In the genomic region with DNA sequence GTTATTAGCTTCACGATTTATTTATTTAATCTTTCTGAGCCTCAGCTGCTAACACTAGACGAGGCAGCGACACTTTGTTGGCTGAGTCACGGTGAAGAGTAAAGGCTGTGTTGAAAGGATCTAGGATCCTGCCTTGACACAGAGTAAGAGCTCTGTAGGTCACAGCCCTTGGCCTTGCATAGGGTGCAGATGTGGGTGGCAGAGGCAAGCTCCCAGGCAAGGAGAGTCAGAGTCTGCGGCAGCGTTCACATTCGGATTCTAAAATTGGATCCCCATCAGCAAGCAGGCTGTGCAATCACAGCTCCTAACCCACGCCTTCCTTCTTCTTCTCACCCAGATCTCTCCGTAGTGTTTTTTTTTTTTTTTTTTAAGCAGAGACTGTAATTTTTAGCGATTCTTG, we compare ENCODE assay signal across 11 mouse cellular contexts.
DNase-seq lines count a peak whose midpoint lies in the region; ATAC-seq and TF ChIP-seq lines count a peak whose summit lies in the region.
"Had no signal": no experiment of that assay in that cellular context is flagged by ENCODE, and none has a peak within 500 bp of the region (broad histone marks: within the 10 kb centered on the region; RNA-seq: fewer than 3 reads in every experiment).

No protein-coding gene starts in this region.

- WGBS in heart, embryonic 11.5 days (ENCODE audit: insufficient replicate concordance) = 63% methylated on average over 10 of the region's 10 CpGs
- WGBS in olfactory bulb, adult 2 months = 28% methylated on average over 10 of the region's 10 CpGs

- DNase-seq in heart, adult 9 months (ENCODE audit: low spot score in 2 of 2) = no peak
- DNase-seq in frontal cortex, adult 2 months (ENCODE audit: extremely low spot score in 1 of 2, low spot score in 1 of 2) = peak; percentile 77 to 80
- peak; percentile 32 to 41 for DNase-seq in layer of hippocampus, adult 8-10 months (ENCODE audit: low spot score in 2 of 2)
- DNase-seq in thymus, adult 18-20 months = no peak
- no peak for DNase-seq in c-Kit-positive CD71-positive TER-119-positive erythroid progenitor cells, embryonic 14.5 days (ENCODE audit: low spot score)
- DNase-seq in urinary bladder, adult 2 months (ENCODE audit: low spot score) = no peak
- DNase-seq: adrenal gland, adult 2 months; thymus, postnatal 14 days had no signal

- H3K9ac ChIP-seq in heart, embryonic 11.5 days (ENCODE audit: low read depth, low read length) = 0 out of 2 replicates have a peak overlapping the region, but pooled peaks have one; percentile 30

- TF ChIP-seq POLR2A in olfactory bulb, adult 2 months (IDR thresholded peaks at IDR 0.05; ENCODE audit: insufficient read depth, low read depth, low read length) = no peak

- peaks cover 13% of the 10 kb centered on the region for H3K4me1 ChIP-seq in heart, embryonic 11.5 days (ENCODE audit: control insufficient read depth, insufficient read depth, low read length)
- peaks cover 9% of the 10 kb centered on the region for H3K4me1 ChIP-seq in olfactory bulb, adult 2 months (ENCODE audit: control insufficient read depth, insufficient read depth, low read length)

- no peak overlapping the region for H3K4me2 ChIP-seq in heart, embryonic 11.5 days

- no peaks in the 10 kb centered on the region for H3K9me3 ChIP-seq in heart, embryonic 11.5 days (replicated peaks; ENCODE audit: control insufficient read depth, low read length)

- H3K36me3 ChIP-seq in heart, embryonic 11.5 days (ENCODE audit: control insufficient read depth, insufficient read depth, low read length) = no peaks in the 10 kb centered on the region

- ATAC-seq in heart, embryonic 11.5 days (replicated peaks; ENCODE audit: insufficient number of reproducible peaks, low FRiP score, low TSS enrichment) = no peak

- no peak overlapping the region for H3K27ac ChIP-seq in heart, embryonic 11.5 days (ENCODE audit: low read depth, low read length)
- peak overlapping the region; percentile 85 for H3K27ac ChIP-seq in olfactory bulb, adult 2 months (ENCODE audit: insufficient read depth, low read depth, low read length)

- no peaks in the 10 kb centered on the region for H3K27me3 ChIP-seq in heart, embryonic 11.5 days (ENCODE audit: control insufficient read depth, insufficient read depth, low read length)

- TF ChIP-seq CTCF in olfactory bulb, adult 2 months (IDR thresholded peaks at IDR 0.05; ENCODE audit: insufficient read depth, low read depth, low read length) = no peak

- no peak overlapping the region for H3K4me3 ChIP-seq in heart, embryonic 11.5 days (ENCODE audit: low read depth, low read length)
- H3K4me3 ChIP-seq in olfactory bulb, adult 2 months (ENCODE audit: insufficient read depth, low read depth, low read length) = no peak overlapping the region
- H3K4me3 ChIP-seq: erythroblast, embryonic 14.5 days had no signal

Comparison
In these comparisons a context has a peak if more than half of its experiments do, and no peak if none do; other contexts are left out.
1. DNase-seq: peak in frontal cortex, adult 2 months (2 of 2) and layer of hippocampus, adult 8-10 months (2 of 2); none in heart, adult 9 months (0 of 2), thymus, adult 18-20 months (0 of 2), c-Kit-positive CD71-positive TER-119-positive erythroid progenitor cells, embryonic 14.5 days (single experiment) and urinary bladder, adult 2 months (single experiment).